Mouse (Mus musculus): ENCODE results near the gene Nfkbie.

The Nfkbie gene

DNA sequence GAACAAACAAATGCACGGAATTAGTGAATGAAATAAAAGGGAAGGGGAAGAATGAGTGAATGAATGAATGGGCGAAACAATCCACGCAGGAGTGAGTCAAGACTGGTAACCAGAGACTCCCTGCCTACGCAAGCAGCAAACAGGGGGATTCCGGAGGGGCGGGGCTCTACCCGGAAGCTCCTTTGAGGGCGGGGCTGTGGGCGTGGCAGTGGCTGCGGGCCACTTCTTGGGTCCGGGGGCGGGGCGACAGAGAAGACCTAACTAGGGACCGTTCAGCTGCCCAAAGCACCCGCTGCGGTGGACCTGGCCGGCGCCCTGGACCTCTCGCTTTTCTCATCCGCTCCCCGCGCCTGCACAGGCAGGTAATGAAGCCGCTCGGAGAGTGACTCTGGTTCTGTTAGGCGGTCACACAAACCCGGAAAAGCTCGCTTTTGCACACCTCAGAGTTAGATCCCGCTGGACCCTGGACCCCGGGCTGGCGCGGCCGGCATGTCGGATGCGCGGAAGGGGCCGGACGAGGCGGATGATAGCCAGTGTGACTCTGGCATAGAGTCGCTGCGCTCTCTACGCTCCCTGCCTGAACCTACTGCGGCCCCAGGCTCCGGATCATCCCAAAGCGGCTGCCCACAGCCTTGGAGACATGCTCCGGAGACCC lies at the start of gene Nfkbie:
Nfkbie (plus strand) TSS at position 252 of the 655 bp plus-strand sequence.
- TF ChIP-seq POU5F1 (IDR thresholded peaks at IDR 0.05; ENCODE audit: borderline replicate concordance, low read length) (no peak), CTCF (conservative IDR thresholded peaks at IDR 0.05; ENCODE audit: low read length) (no peak), NANOG (IDR thresholded peaks at IDR 0.05; ENCODE audit: borderline replicate concordance, low read length) (no peak)
- H3K36me3 ChIP-seq (ENCODE audit: insufficient read depth, low read length) = peaks cover 18% of the 10 kb centered on the region

GRCm38 (mm10) chr17:45505941-45506465 lies 49.5 kb upstream of the Nfkbie start:
- Histone ChIP-seq H3K4me3 (replicated peaks; ENCODE audit: low read length) (peak overlapping the region; percentile 91; the same call in 1 of the 2 replicates), H3K27me3 (ENCODE audit: insufficient read depth, low read length) (no peaks in the 10 kb centered on the region), H3K36me3 (ENCODE audit: insufficient read depth, low read length) (peaks cover 33% of the 10 kb centered on the region), H3K4me1 (replicated peaks; ENCODE audit: low read depth, low read length) (peaks cover 68% of the 10 kb centered on the region), H3K9me3 (ENCODE audit: low read length) (no peaks in the 10 kb centered on the region)
- TF ChIP-seq CTCF (conservative IDR thresholded peaks at IDR 0.05; ENCODE audit: low read length) (no peak), NANOG (IDR thresholded peaks at IDR 0.05; ENCODE audit: borderline replicate concordance, low read length) (no peak), POU5F1 (IDR thresholded peaks at IDR 0.05; ENCODE audit: borderline replicate concordance, low read length) (no peak)

More for the DNA sequence above, at the start of gene Nfkbie:
- peaks cover 66% of the 10 kb centered on the region for H3K4me1 ChIP-seq (replicated peaks; ENCODE audit: low read depth, low read length)
- peaks cover 26% of the 10 kb centered on the region for H3K27me3 ChIP-seq (ENCODE audit: insufficient read depth, low read length)
- peak within 1 kb of the TSS; percentile 92 for H3K4me3 ChIP-seq (replicated peaks; ENCODE audit: low read length)
- H3K9me3 ChIP-seq (ENCODE audit: low read length) = no peaks in the 10 kb centered on the region

- TF ChIP-seq CTCF (conservative IDR thresholded peaks at IDR 0.05; ENCODE audit: low read length) (peak; percentile 71), NANOG (IDR thresholded peaks at IDR 0.05; ENCODE audit: borderline replicate concordance, low read length) (no peak)
- H3K27me3 ChIP-seq (ENCODE audit: insufficient read depth, low read length) = no peaks in the 10 kb centered on the region
- H3K36me3 ChIP-seq (ENCODE audit: insufficient read depth, low read length) = peaks cover 40% of the 10 kb centered on the region
- H3K4me1 ChIP-seq (replicated peaks; ENCODE audit: low read depth, low read length) = peaks cover 62% of the 10 kb centered on the region
- no peaks in the 10 kb centered on the region for H3K9me3 ChIP-seq (ENCODE audit: low read length)
- peak within 1 kb of the TSS; percentile 91 for H3K4me3 ChIP-seq (replicated peaks; ENCODE audit: low read length)
Observed at GRCm38 (mm10) chr17:45506700-45507189, 48.8 kb upstream of the Nfkbie start, which contains the start of gene Aars2. Gene Aars2, plus strand, starts transcription at chr17:45506841.

- TF ChIP-seq NANOG (IDR thresholded peaks at IDR 0.05; ENCODE audit: borderline replicate concordance, low read length) = no peak
- no peak for TF ChIP-seq CTCF (conservative IDR thresholded peaks at IDR 0.05; ENCODE audit: low read length)
- no peak for TF ChIP-seq POU5F1 (IDR thresholded peaks at IDR 0.05; ENCODE audit: borderline replicate concordance, low read length)
- H3K9me3 ChIP-seq (ENCODE audit: low read length) = no peaks in the 10 kb centered on the region
- peaks cover 42% of the 10 kb centered on the region for H3K4me1 ChIP-seq (replicated peaks; ENCODE audit: low read depth, low read length)
- H3K4me3 ChIP-seq (replicated peaks; ENCODE audit: low read length) = no peak overlapping the region
- H3K27me3 ChIP-seq (ENCODE audit: insufficient read depth, low read length) = no peaks in the 10 kb centered on the region
- H3K36me3 ChIP-seq (ENCODE audit: insufficient read depth, low read length) = peaks cover 65% of the 10 kb centered on the region
Observed at GRCm38 (mm10) chr17:45510871-45511270, 44.6 kb upstream of the Nfkbie start.

DNA sequence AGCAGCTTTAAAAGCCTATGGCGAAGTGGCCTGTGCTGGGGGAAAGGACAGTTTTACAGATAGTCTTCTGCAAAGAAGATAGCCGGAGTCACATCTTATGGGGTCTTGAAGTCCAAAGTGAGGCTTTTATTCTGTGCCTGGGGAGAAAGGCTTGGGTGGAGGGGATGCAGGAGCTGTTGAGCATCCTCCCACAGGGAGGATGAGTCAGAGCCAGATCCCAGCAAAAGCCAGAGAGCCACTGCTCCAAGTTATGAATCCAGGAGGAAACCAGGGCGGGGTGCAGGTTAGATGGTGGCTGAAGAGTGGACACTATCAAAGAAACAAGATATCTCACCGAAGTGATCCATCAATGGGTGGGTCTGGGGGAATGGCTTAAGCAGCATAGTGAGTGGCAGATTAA lies 43.7 kb upstream of the Nfkbie start:
- Histone ChIP-seq H3K27me3 (ENCODE audit: insufficient read depth, low read length) (no peaks in the 10 kb centered on the region), H3K4me1 (replicated peaks; ENCODE audit: low read depth, low read length) (peaks cover 45% of the 10 kb centered on the region), H3K9me3 (ENCODE audit: low read length) (no peaks in the 10 kb centered on the region), H3K4me3 (replicated peaks; ENCODE audit: low read length) (no peak overlapping the region), H3K36me3 (ENCODE audit: insufficient read depth, low read length) (peaks cover 73% of the 10 kb centered on the region)
- TF ChIP-seq POU5F1 (IDR thresholded peaks at IDR 0.05; ENCODE audit: borderline replicate concordance, low read length) (no peak), CTCF (conservative IDR thresholded peaks at IDR 0.05; ENCODE audit: low read length) (no peak), NANOG (IDR thresholded peaks at IDR 0.05; ENCODE audit: borderline replicate concordance, low read length) (no peak)

DNA sequence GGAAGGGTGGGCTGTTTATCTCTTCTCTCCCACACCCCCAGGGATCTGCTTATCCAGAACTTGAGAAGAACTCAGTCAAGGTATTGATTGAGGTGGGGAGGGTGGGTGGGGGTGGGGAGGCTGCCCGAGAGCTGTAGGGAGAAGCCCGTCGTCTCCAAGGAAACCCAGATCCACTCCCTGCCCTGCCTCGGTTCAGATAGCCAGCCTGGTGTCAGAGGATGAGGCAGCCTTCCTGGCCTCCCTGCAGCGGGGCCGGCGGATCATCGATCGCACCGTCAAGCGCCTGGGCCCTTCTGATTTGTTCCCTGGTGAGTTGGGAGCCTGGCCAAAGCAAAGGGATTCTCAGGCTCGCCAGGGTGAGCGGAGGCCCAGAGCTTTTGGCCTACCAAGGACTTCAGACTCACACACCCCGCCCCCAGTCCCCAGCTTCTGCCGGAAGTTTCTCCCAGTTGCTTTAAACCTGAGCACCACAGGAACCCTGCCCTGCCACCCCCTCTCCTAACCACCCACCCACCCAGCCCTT lies 40.2 kb upstream of the Nfkbie start:
- H3K4me1 ChIP-seq (replicated peaks; ENCODE audit: low read depth, low read length) = peaks cover 63% of the 10 kb centered on the region
- TF ChIP-seq CTCF (conservative IDR thresholded peaks at IDR 0.05; ENCODE audit: low read length) = no peak
- TF ChIP-seq NANOG (IDR thresholded peaks at IDR 0.05; ENCODE audit: borderline replicate concordance, low read length) = no peak
- TF ChIP-seq POU5F1 (IDR thresholded peaks at IDR 0.05; ENCODE audit: borderline replicate concordance, low read length) = no peak

DNA sequence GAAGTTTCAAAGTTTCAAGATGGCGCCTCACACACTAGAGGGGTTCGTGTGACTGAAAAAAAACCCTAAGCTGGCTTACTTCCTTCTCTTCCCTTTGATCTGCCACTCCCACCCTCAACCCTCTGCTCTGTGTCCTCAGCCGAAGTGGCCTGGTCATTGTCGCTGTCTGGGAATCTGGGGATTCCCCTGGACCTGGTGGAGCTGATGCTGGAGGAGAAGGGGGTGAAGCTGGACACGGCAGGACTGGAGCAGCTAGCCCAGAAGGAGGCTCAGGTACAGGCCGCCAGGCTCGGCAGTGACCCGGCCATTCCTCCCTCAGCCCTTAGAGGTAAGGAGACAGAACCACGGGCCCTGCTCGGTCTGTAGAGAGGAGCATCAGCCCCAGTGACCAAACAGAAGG lies 39.7 kb upstream of the Nfkbie start:
- TF ChIP-seq NANOG (IDR thresholded peaks at IDR 0.05; ENCODE audit: borderline replicate concordance, low read length) = no peak
- TF ChIP-seq CTCF (conservative IDR thresholded peaks at IDR 0.05; ENCODE audit: low read length) = no peak
- TF ChIP-seq POU5F1 (IDR thresholded peaks at IDR 0.05; ENCODE audit: borderline replicate concordance, low read length) = no peak
- Histone ChIP-seq H3K27me3 (ENCODE audit: insufficient read depth, low read length) (no peaks in the 10 kb centered on the region), H3K4me1 (replicated peaks; ENCODE audit: low read depth, low read length) (peaks cover 67% of the 10 kb centered on the region), H3K4me3 (replicated peaks; ENCODE audit: low read length) (peak overlapping the region; percentile 45), H3K9me3 (ENCODE audit: low read length) (no peaks in the 10 kb centered on the region), H3K36me3 (ENCODE audit: insufficient read depth, low read length) (peaks cover 83% of the 10 kb centered on the region)

More for the DNA sequence above, 40.2 kb upstream of the Nfkbie start:
- Histone ChIP-seq H3K27me3 (ENCODE audit: insufficient read depth, low read length) (no peaks in the 10 kb centered on the region), H3K4me3 (replicated peaks; ENCODE audit: low read length) (peak overlapping the region; percentile 54; the same call in 1 of the 2 replicates), H3K36me3 (ENCODE audit: insufficient read depth, low read length) (peaks cover 83% of the 10 kb centered on the region), H3K9me3 (ENCODE audit: low read length) (no peaks in the 10 kb centered on the region)

GRCm38 (mm10) chr17:45516488-45516887 lies 39.0 kb upstream of the Nfkbie start:
- peaks cover 67% of the 10 kb centered on the region for H3K4me1 ChIP-seq (replicated peaks; ENCODE audit: low read depth, low read length)
- H3K27me3 ChIP-seq (ENCODE audit: insufficient read depth, low read length) = no peaks in the 10 kb centered on the region
- H3K9me3 ChIP-seq (ENCODE audit: low read length) = no peaks in the 10 kb centered on the region
- TF ChIP-seq CTCF (conservative IDR thresholded peaks at IDR 0.05; ENCODE audit: low read length) (peak; percentile 99), POU5F1 (IDR thresholded peaks at IDR 0.05; ENCODE audit: borderline replicate concordance, low read length) (no peak), NANOG (IDR thresholded peaks at IDR 0.05; ENCODE audit: borderline replicate concordance, low read length) (no peak)
- peak overlapping the region; percentile 45; the same call in 1 of the 2 replicates for H3K4me3 ChIP-seq (replicated peaks; ENCODE audit: low read length)
- H3K36me3 ChIP-seq (ENCODE audit: insufficient read depth, low read length) = peaks cover 83% of the 10 kb centered on the region
